Mouse (Mus musculus): Measurements from ENCODE around the gene Fam160b1.

GRCm38 (mm10) chr19:57404502-57404848 is 44.0 kb downstream of the Fam160b1 start:
- no peak for TF ChIP-seq CHD2 (IDR thresholded peaks at IDR 0.05; ENCODE audit: low read depth, low read length)
- TF ChIP-seq ZNF384 (IDR thresholded peaks at IDR 0.05; ENCODE audit: low read depth, low read length) = no peak
- TF ChIP-seq ZC3H11A (IDR thresholded peaks at IDR 0.05; ENCODE audit: borderline replicate concordance, low read depth, low read length) = no peak

All from ES-E14 (cell line).